Mouse (Mus musculus) left cerebral cortex, postnatal 4 days (tissue): Measurements from ENCODE around the gene Ephb2. TPM values are rescaled to one million over a fixed set of nuclear protein-coding genes. Genes with fewer than 3 reads are reported as not detected.

Experiments
- DNase-seq: peaks from one replicate; pipeline ENCODE4 v3.0.0-alpha.2; 2022
- intact Hi-C: fragments of 180-260 bp; cut with DNase I; formaldehyde crosslinking; loops from one replicate; pipeline ENCODE4 v1.15.1; 2025
- total RNA-seq, 2 experiments: library from RNA; stranded (reverse); gene quantifications; 2 replicates each; pipeline ENCODE4 v1.2.3; 2021

The Ephb2 gene
- total RNA-seq, 2 experiments from 2014 or later, result 73.6 to 75.3 TPM

- intact Hi-C loops, result no loop called here
- DNase-seq, result no peak
These were observed 31.4 kb downstream of the Ephb2 start for GRCm38 (mm10) chr4:136804343-136804742.

GRCm38 (mm10) chr4:136802446-136802845, 33.3 kb downstream of the Ephb2 start:
- intact Hi-C loops, result no loop called here
- DNase-seq, result no peak

DNA sequence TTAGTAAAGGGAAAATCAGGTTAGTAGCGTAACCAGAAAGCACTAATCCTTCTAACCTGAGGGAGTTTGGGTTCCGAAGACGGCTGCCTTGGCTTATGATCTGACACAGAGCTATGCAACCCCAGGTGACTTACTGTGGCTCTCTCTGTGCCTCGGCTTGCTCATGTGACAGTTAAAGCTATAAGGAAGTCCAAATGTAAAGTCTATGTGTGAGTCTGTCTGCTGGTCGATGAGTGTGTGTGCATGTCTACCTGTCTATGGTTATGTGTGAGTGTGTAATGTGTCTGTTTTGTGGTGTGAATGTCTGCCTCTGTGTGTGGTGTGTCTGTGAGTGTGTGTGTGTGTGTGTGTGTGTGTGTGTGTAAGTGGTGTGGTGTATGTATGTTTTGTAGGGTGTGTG, 33.8 kb downstream of the Ephb2 start:
- intact Hi-C loops, result no loop called here
- DNase-seq, result no peak

DNA sequence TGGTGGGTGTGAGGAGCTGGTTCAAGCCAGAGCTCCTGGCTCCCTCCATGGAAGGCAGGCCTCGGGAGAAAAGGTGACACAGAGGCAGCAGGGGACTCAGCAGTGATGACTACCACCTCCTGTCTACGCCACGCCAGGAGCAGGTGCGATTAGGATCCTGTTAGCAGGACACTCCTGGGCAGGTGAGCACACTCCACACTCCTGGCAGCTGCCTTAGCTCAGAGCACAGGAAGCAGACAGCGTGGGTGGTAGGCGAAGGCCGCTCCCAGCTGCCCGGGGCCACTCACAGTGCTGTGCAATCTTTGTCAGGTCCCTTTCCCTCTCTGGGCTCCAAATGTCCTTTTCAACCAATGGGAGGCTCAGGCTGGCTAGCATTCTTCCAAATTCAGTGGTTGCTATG, 34.3 kb downstream of the Ephb2 start:
- intact Hi-C loops, result no loop called here
- DNase-seq, result no peak

DNA sequence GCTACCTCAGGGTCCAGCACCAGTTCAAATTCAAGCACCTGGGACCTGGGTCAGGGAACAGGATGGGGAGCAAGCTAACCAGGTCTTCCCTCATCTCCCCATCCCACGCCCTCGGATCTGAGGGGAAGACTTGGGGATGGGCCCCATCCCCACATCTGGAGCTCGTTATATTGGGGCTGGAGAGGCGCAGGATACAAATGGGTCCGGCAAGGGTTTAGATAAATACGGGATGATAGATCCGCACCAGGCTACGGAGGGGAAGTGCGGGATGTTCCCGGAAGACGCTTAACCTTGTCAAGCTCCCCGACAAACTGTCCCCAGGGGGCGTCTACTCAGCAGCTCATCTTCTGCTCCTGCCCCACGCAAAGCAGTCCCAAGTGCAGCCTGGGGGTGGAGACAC, 35.4 kb downstream of the Ephb2 start:
- DNase-seq, result no peak
- intact Hi-C loops, result no loop called here

DNA sequence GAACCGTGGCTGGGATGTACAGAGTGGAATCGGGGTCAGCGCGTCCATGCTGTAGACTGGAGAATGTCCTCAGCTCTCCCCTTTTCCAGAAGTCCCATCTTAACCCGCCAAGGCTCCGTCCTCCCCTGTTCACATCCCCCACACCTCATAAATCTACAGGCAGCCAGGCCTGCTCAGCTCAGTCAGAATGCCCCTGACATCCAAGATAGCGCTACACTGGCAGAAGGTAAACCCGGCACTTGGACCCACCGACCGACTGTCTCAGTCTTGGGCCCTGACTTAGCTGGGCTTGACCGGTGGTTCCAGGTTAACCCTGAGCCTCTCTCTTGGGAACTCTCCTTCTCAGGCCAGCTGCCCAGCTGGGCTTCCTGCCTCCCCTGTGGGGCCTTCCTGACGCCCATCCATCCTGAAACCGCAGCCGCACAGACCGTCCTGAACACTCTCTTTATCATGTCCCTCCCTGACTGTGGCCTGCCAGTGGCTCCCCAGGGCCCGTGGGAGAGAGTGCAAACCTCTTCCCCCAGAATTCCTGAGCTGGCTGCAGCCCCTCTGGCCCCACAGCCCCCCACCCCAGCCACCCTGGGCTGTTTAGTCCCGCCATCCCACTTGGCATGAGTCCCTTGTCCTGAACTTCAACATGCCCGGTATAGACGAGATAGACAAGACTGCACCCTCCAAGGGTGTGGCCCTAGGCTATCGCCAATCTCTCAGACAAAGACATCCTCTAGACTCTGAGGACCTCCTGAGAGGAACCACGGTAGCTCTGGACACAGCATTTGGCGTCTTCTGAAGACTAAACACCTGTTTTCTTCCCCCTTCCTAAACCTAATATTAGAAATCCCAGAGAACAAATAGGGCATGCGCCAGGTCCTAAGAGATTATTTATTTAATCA, 37.9 kb downstream of the Ephb2 start:
- intact Hi-C loops, result no loop called here
- DNase-seq, result no peak

DNA sequence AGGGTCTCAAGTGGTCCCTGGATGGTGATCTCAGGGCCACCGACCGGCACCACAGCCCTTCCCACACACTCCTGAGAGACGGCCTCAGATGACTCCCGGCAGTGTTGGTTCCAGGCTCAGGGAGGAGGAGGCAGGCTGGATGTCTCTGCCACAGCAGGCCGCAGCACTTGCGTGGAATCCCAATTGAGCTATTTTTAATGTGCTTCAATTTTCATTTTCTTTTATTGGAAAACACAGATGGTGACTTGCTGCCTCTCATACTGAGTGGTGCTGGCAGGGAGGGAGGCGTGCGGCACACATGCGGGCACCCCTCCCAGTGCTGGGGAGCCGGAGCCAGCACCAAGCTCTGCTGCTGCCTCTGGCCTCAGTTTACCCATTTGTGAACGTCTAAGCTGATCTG, 42.5 kb downstream of the Ephb2 start:
- no peak for DNase-seq
- intact Hi-C loops, result no loop called here

DNA sequence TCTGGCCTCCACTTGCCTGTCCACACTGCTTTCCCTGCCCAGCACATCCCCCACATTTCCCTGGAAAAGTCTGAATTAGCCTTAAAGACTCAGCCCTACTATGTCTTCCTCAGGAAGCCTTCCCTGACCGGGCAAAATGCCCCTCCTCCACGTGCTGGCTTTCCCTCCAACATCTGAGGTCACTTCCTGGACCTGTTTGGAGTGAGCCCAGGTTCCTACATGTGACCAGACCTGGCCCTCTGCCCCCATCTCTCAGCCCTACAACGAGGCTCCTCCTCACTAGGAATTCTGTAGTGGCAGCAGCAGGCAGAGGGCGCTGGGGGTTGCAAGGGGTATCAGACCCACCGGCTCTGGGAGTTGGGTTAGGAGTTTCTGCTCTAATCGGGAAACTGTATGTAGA, 46.0 kb downstream of the Ephb2 start:
- intact Hi-C loops, result no loop called here
- DNase-seq, result peak; percentile 59

DNA sequence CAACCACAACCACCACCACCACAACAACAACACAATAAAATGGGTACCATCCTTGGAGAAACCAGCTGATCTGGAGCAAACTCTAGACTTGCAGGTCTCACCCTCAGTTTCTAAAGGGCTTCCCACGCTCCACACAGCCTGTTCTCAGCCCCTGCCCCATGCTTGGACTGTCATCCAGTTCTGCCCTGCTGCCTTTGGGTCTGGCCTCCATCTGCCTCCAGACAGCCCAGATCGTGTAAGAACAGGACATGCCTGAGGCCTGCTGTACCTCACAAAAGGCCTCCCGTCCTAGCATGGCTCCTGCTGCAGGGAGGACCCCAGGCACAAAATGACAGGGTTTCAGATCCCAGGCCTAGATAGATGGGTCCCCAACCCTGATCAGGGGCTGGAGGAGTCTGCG, 48.4 kb downstream of the Ephb2 start:
- no peak for DNase-seq
- intact Hi-C loops, result no loop called here

- intact Hi-C loops, result no loop called here
- peak; percentile 90 for DNase-seq
These were observed 49.1 kb downstream of the Ephb2 start for GRCm38 (mm10) chr4:136786453-136787276.

GRCm38 (mm10) chr4:136783552-136784150, 52.1 kb downstream of the Ephb2 start:
- peak; percentile 83 for DNase-seq
- intact Hi-C loops, result no loop called here

DNA sequence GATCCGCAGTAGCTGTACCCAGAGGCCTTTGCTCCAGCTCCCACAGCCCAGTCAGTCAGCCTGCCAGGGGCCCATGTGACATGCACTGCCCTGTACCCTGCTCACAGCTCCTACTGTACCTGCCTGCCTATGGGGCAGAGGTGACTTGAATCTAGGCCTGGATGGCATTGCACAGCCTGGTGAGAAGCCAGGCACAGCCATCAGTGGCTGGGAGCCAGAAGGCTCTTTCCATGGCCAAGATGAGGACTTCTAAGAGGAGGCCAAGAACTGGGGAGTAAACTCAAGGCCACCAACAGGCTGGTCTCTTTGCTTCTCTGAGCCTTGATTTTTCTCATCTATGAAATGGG, 53.2 kb downstream of the Ephb2 start:
- intact Hi-C loops, result no loop called here
- DNase-seq, result no peak

- peak; percentile 72 for DNase-seq
- intact Hi-C loops, result no loop called here
These were observed 53.8 kb downstream of the Ephb2 start for GRCm38 (mm10) chr4:136781868-136782578.

DNA sequence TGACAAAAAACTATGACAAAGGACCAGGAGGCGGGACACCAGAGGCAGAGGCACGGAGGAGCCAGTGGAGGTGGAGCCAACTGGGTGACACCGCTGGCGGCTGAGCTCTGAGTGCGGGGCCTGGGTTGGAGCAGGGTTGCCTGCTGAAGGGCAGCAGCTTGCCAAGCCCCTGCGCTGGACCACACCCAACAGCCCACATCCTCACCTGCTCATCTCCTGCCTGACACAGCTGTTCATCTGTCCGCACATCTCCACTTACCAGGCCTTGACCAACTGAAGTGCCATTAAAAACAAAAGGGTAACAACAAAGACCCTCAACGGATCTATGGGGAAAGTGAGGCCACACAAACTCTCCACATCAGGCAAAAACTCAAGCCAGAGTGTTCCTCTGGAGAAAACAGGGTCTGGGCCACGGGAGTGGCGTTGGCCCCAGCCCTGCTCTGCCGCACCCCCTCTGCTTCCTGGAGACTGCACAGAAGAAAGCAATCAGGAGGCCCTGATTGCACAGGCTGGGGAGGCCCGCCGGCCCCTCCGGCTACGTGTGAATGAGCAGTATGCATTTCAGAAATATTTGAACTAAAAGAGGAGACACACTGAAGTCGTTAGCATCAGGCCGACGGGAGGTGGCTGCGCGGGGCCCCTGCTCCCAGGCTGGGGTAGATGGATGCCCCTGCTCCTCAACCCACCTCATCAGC, 55.4 kb downstream of the Ephb2 start:
- intact Hi-C loops, result no loop called here
- no peak for DNase-seq

DNA sequence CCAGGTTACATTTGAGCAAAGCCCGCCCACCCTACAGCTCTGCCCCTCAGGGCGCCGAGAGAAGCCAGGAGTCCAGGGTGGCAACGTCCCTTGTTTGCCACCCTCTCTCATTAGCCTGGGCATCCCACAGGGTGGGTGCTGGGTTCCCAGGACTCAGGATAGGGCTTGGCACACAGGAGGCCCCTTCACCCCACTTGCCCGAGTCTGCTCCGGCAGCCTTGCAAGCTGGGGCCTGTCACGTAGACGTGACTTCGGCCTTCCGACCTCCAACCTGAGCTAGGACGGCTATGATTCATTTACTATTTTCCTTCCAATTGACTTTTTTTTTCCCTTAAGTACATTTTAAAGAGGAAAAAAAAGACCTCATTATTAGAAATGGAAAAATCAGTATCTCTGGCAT, 56.6 kb downstream of the Ephb2 start:
- intact Hi-C loops, result no loop called here
- no peak for DNase-seq

DNA sequence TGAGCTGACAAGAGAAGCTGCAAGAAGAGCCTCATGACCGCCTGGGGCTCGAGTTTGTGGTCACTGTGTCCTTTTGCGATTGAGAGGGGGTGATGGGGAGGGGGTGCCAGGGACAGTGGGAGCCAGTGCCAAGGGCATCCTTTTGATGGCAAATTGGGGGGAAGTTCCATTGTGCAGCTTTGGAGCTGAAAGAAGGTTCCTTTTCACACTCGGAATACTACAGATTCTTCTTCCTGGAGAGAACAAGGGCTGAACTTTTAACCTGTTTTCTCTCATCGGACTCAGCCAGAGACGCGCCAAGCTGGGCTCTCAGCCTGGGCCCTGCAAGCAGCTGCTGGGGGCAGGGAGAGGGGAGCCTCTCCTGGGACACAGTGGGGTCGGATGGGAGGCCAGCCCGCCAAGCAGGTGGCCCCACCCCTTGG, 59.3 kb downstream of the Ephb2 start:
- DNase-seq, result no peak
- intact Hi-C loops, result no loop called here

- intact Hi-C loops, result no loop called here
- DNase-seq, result no peak
These were observed 59.9 kb downstream of the Ephb2 start for GRCm38 (mm10) chr4:136775903-136776302.

- intact Hi-C loops, result no loop called here
These were observed 61.6 kb downstream of the Ephb2 start for GRCm38 (mm10) chr4:136774201-136774600.

GRCm38 (mm10) chr4:136772952-136773584, 62.7 kb downstream of the Ephb2 start:
- intact Hi-C loops, result no loop called here
- no peak for DNase-seq

More at GRCm38 (mm10) chr4:136774201-136774600, 61.6 kb downstream of the Ephb2 start:
- DNase-seq, result no peak

DNA sequence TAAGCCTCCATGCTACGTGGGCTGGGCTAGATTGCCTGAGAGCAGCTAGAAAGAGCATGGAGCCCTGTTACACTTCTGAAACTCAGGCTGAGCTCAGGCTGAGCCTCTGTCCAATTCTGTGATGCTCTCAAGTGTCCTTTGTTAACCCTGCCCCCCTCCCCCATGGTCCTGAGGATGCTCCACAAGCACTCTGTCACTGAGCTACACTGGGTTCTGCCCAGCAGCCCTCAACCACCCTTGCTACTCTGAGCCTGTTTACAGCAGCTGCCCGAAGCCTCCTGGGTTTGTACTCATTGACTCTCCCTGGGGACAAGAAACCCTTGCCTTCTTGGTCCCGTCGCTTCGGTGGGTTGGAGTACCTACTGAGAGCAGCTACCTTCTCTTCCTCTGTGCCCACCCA, 63.5 kb downstream of the Ephb2 start:
- no peak for DNase-seq
- intact Hi-C loops, result no loop called here
